Mouse (Mus musculus): ENCODE data around the gene Nwd2.

DNA sequence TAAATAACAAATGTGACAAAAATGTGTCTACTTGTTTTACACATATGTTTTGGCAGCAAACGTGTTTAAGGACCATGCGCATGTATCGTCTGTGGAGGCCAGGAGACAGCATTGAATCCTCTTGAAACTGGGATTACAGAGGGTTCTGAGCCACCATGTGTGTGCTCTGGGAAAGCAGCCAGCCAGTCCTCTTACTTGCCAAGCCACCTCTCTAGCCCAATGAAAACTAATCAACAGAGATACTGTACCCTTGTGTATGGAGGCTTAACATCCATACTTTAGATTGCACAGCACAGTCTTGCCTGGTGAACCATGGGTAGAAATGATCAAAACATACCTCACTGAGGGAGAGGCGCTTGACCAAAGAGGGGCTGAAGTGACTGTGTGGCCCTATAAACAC lies 117.0 kb downstream of the Nwd2 start:
- no peak for TF ChIP-seq CTCF (IDR thresholded peaks at IDR 0.05; ENCODE audit: extremely low read depth, insufficient read length, insufficient replicate concordance, low read depth, low read length)
- TF ChIP-seq POLR2A (IDR thresholded peaks at IDR 0.05; ENCODE audit: low read depth, low read length): no peak
